Mouse (Mus musculus) lung, postnatal 10 days (tissue): ENCODE results near the gene Usp6nl.

Experiments used
- DNase-seq: peaks from one replicate; pipeline ENCODE4 v3.0.0; 2021

Gene Usp6nl

GRCm38 (mm10) chr2:6424851-6425250 is 102.4 kb downstream of the Usp6nl start:
- DNase-seq: no peak

GRCm38 (mm10) chr2:6436085-6436950 is 113.9 kb downstream of the Usp6nl start:
- peak; percentile 78 for DNase-seq

GRCm38 (mm10) chr2:6441688-6442087 is 119.2 kb downstream of the Usp6nl start:
- DNase-seq: no peak

GRCm38 (mm10) chr2:6442302-6442701 is 119.8 kb downstream of the Usp6nl start:
- no peak for DNase-seq

- no peak for DNase-seq
Measured at GRCm38 (mm10) chr2:6444015-6444414, 121.5 kb downstream of the Usp6nl start.

- no peak for DNase-seq
Measured at GRCm38 (mm10) chr2:6444723-6445169, 122.3 kb downstream of the Usp6nl start.

- DNase-seq: no peak
Measured at GRCm38 (mm10) chr2:6445858-6446257, 123.4 kb downstream of the Usp6nl start.

- DNase-seq: no peak
Measured at GRCm38 (mm10) chr2:6448880-6449279, 126.4 kb downstream of the Usp6nl start.

GRCm38 (mm10) chr2:6449656-6450055 is 127.2 kb downstream of the Usp6nl start:
- DNase-seq: no peak

GRCm38 (mm10) chr2:6450544-6450943 is 128.1 kb downstream of the Usp6nl start:
- no peak for DNase-seq

- peak; percentile 36 for DNase-seq
Measured at GRCm38 (mm10) chr2:6454941-6455516, 132.6 kb downstream of the Usp6nl start.

- peak; percentile 82 for DNase-seq
Measured at GRCm38 (mm10) chr2:6459282-6460047, 137.0 kb downstream of the Usp6nl start.

- DNase-seq: no peak
Measured at GRCm38 (mm10) chr2:6462306-6462705, 139.8 kb downstream of the Usp6nl start.

GRCm38 (mm10) chr2:6463772-6464661 is 141.6 kb downstream of the Usp6nl start:
- peak; percentile 87 for DNase-seq

- DNase-seq: no peak
Measured at GRCm38 (mm10) chr2:6466396-6466795, 143.9 kb downstream of the Usp6nl start.

- no peak for DNase-seq
Measured at GRCm38 (mm10) chr2:6467318-6467717, 144.9 kb downstream of the Usp6nl start.

- peak; percentile 81 for DNase-seq
Measured at GRCm38 (mm10) chr2:6469164-6469563, 146.7 kb downstream of the Usp6nl start.

- no peak for DNase-seq
Measured at GRCm38 (mm10) chr2:6471110-6471611, 148.7 kb downstream of the Usp6nl start.

GRCm38 (mm10) chr2:6473829-6474228 is 151.4 kb downstream of the Usp6nl start:
- DNase-seq: no peak

- DNase-seq: no peak
Measured at GRCm38 (mm10) chr2:6477884-6478283, 155.4 kb downstream of the Usp6nl start.

- peak; percentile 53 for DNase-seq
Measured at GRCm38 (mm10) chr2:6478361-6478965, 156.0 kb downstream of the Usp6nl start.

- DNase-seq: peak; percentile 91
Measured at GRCm38 (mm10) chr2:6478966-6479391, 156.5 kb downstream of the Usp6nl start.
